Mouse (Mus musculus) intestine, postnatal 0 days (tissue): Measurements from ENCODE around the gene Ubtd2. TPM values are rescaled to one million over a fixed set of nuclear protein-coding genes. Genes with fewer than 3 reads are reported as not detected.

Source experiments
- ATAC-seq: fragments of 200-750 bp; cut with Nextera tagmentation; 2 replicates; pipeline ENCODE4 v1.8.0; 2017; ENCODE audit warnings: mild to moderate bottlenecking, moderate TSS enrichment, moderate library complexity
- H3K27ac ChIP-seq: fragments of 300-500 bp; sonication (generic); 2 replicates; pipeline ENCODE4 v1.5.1; 2014; ENCODE audit warnings: mild to moderate bottlenecking, low read depth, low read length, moderate library complexity
- H3K27me3 ChIP-seq: fragments of 300-500 bp; sonication (generic); replicated peaks from 2 replicates; pipeline ENCODE4 v1.6.1; 2014; ENCODE audit warnings: low read length, mixed read lengths; ENCODE audit not compliant: control insufficient read depth, insufficient read depth
- H3K36me3 ChIP-seq: fragments of 300-500 bp; sonication (generic); 2 replicates; pipeline ENCODE4 v1.6.1; 2014; ENCODE audit warnings: mild to moderate bottlenecking, moderate library complexity; ENCODE audit not compliant: control insufficient read depth, insufficient read depth
- H3K4me1 ChIP-seq: fragments of 300-500 bp; sonication (generic); replicated peaks from 2 replicates; pipeline ENCODE4 v1.6.1; 2014; ENCODE audit warnings: antibody characterized with exemption, low read length, mixed read lengths; ENCODE audit not compliant: control insufficient read depth, insufficient read depth
- H3K4me2 ChIP-seq: fragments of 300-500 bp; sonication (generic); replicated peaks from 2 replicates; pipeline ENCODE4 v1.6.1; 2014; ENCODE audit warnings: low read depth, mild to moderate bottlenecking, moderate library complexity
- H3K4me3 ChIP-seq: fragments of 300-500 bp; sonication (generic); 2 replicates; pipeline ENCODE4 v1.5.1; 2014; ENCODE audit warnings: low read depth, low read length
- H3K9ac ChIP-seq: fragments of 300-500 bp; sonication (generic); 2 replicates; pipeline ENCODE4 v1.6.1; 2014; ENCODE audit warnings: mild to moderate bottlenecking, low read depth, low read length
- H3K9me3 ChIP-seq: fragments of 300-500 bp; sonication (generic); 2 replicates; pipeline ENCODE4 v1.6.1; 2016; ENCODE audit warnings: mixed run types; ENCODE audit not compliant: control insufficient read depth
- CTCF ChIP-seq: sonication (generic); IDR thresholded peaks from 2 replicates; pipeline ENCODE4 v1.5.1; 2016; ENCODE audit warnings: low read depth, mild to moderate bottlenecking, control low read depth, antibody characterized with exemption, moderate library complexity
- whole genome bisulfite sequencing: fragments of 180-500 bp; shearing (Covaris S2); extraction: QIAGEN DNeasy Blood & Tissue Kit; methylation state at CpG from one replicate; pipeline ENCODE4 v1.1.7; 2014; 5-methylcytosine and 5-hydroxymethylcytosine counted together
- polyA plus RNA-seq: library from polyadenylated mRNA; unstranded; fragments of >200 nt; fragmentation: Nextera tagmentation; extraction: Ambion mirVana; gene quantifications from 2 replicates; pipeline ENCODE4 v1.2.1, GENCODE M21; 2015

Ubtd2 gene
- polyA plus RNA-seq, 1 experiment from 2014 or later = 7.9 TPM

DNA sequence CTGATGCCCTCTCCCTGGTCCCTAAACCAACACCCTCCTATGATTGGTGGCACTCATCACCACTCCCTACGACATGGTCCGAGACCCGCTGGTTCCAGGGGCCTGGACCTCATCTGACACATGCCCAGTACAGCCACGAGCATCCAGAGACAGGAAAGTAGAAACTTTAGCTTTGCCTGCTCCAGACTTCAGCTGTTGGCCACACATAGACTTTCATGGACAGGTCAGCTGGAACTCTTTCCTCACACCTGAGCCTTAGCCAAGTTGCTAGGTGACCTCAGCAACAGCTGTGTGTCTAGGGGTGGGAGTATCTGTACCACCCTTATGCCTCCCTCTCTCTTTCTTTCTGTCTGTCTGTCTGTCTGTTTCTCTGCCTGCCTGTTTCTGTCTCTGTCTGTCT is 93.1 kb downstream of the Ubtd2 start:
- Histone ChIP-seq H3K9me3 (no peaks in the 10 kb centered on the region), H3K9ac (no peak overlapping the region), H3K4me1 (0 out of 2 replicates have a peak, but pooled peaks cover 1% of the 10 kb centered on the region), H3K27me3 (no peaks in the 10 kb centered on the region), H3K4me2 (no peak overlapping the region), H3K27ac (no peak overlapping the region), H3K4me3 (no peak overlapping the region), H3K36me3 (peaks cover 3% of the 10 kb centered on the region; the same call in 1 of the 2 replicates)
- no peak for ATAC-seq
- TF ChIP-seq CTCF = no peak
- 82% methylated on average over 4 of the region's 4 CpGs for WGBS

DNA sequence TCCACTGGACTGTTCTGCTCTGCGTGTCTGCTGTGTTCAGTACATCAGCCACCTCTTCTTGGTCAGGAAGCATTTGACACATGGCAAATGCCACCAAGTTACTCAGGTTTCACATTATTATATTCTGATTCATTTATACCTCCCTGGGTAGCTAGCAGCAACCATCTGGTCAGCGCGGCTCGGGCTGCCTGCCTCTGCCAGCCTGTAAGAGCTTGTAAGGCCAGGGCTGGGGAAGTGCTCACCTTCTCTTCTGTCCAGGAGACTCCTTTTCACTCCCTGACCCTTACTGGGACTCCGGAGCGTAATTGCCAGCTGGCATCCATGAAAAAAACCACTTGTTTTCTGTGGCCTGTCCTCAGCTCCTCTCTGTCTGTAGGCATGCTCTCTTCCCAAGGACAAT is 94.1 kb downstream of the Ubtd2 start:
- Histone ChIP-seq H3K27me3 (no peaks in the 10 kb centered on the region), H3K9me3 (no peaks in the 10 kb centered on the region), H3K9ac (no peak overlapping the region), H3K4me3 (no peak overlapping the region), H3K4me1 (0 out of 2 replicates have a peak, but pooled peaks cover 4% of the 10 kb centered on the region), H3K27ac (no peak overlapping the region), H3K4me2 (no peak overlapping the region), H3K36me3 (peaks cover 3% of the 10 kb centered on the region; the same call in 1 of the 2 replicates)
- no peak for ATAC-seq
- TF ChIP-seq CTCF = no peak
- WGBS = 94% methylated on average over 6 of the region's 6 CpGs

DNA sequence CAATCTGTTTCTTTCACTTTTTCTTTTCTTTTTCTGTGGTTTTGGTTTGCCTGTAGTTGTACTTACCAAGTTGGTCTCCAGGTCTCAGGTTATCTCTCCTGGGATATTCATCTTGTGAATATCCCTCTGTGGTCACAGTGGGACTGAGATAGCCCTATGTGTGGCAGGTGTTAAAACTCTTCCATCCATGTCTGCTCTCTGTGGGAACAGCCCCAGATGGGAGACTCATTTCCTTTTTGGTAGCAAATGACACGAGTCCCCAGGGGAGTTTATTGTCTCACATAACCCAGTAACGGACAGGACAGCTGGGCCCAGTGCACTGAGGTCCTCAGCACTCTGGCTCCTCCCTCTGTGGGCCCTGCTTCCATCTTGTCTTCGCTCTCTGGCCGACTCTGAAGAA is 94.9 kb downstream of the Ubtd2 start:
- Histone ChIP-seq H3K9me3 (no peaks in the 10 kb centered on the region), H3K9ac (no peak overlapping the region), H3K4me3 (no peak overlapping the region), H3K4me1 (0 out of 2 replicates have a peak, but pooled peaks cover 6% of the 10 kb centered on the region), H3K27me3 (no peaks in the 10 kb centered on the region), H3K36me3 (peaks cover 3% of the 10 kb centered on the region; the same call in 1 of the 2 replicates), H3K27ac (no peak overlapping the region), H3K4me2 (no peak overlapping the region)
- ATAC-seq = no peak
- no peak for TF ChIP-seq CTCF
- 76% methylated on average over 4 of the region's 4 CpGs for WGBS

DNA sequence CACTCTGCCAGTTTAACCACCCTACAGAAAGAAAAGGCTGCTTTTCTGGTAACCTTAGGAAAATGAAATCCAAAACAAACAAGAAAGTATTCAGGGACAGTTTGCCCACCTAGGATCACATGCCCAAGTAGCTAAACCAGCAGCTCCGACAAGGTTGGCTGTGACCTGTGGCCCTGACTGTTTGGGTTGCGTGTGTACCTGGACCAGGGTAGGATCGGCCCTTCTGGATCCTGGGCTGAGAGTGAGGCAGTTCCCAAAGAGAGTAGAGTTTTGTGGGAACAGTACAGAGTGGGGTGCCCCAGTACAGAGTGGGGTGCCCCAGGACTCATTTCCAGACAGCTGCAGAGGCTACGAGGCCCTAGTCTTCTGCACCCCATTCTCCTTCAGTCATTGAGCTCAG is 95.9 kb downstream of the Ubtd2 start:
- peaks cover 3% of the 10 kb centered on the region; the same call in 1 of the 2 replicates for H3K36me3 ChIP-seq
- no peak overlapping the region for H3K4me2 ChIP-seq
- no peak overlapping the region for H3K9ac ChIP-seq
- H3K27ac ChIP-seq = no peak overlapping the region
- TF ChIP-seq CTCF = no peak
- no peak overlapping the region for H3K4me3 ChIP-seq
- H3K27me3 ChIP-seq = no peaks in the 10 kb centered on the region
- no peak for ATAC-seq
- 0 out of 2 replicates have a peak, but pooled peaks cover 10% of the 10 kb centered on the region for H3K4me1 ChIP-seq
- 87% methylated on average over 4 of the region's 4 CpGs for WGBS
- no peaks in the 10 kb centered on the region for H3K9me3 ChIP-seq

DNA sequence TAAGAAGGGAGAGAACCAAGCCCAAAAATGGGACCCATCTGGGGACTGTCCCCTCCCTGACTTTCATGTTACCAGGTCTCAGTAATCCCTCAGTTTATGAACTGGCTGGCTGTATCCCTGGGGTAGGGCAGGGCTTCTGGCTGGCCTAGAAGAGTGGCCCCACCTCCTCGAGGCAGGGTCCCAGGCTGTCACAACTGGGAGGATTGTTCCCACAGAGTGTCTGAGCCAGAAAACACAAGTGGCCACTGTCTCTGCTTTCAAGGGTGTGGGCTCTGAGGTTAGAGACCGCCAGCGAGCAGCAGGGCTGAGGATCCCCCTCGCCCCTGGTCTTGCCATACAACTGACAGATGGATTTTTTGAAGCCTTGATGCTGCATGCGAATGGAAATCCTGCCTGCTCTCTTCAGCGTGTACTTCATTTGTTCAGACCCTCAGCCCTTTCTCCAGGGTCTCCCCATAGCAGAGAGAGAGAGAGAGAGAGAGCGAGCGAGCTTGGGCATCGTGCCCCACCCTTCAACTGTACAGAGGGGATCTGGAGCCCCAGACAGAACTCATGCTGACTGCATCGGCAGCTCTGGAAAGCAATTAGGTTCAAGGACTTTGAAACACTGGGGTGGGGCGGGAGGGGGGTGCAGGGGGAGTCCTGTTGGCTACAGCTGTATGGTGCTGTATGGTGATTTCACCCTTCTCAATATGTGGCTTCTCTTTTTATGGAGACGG is 96.6 kb downstream of the Ubtd2 start:
- Histone ChIP-seq H3K27me3 (no peaks in the 10 kb centered on the region), H3K36me3 (peaks cover 3% of the 10 kb centered on the region; the same call in 1 of the 2 replicates), H3K9ac (no peak overlapping the region), H3K4me3 (no peak overlapping the region), H3K27ac (peak overlapping the region; percentile 7; the same call in 1 of the 2 replicates), H3K9me3 (no peaks in the 10 kb centered on the region), H3K4me2 (no peak overlapping the region), H3K4me1 (0 out of 2 replicates have a peak, but pooled peaks cover 10% of the 10 kb centered on the region)
- no peak for TF ChIP-seq CTCF
- ATAC-seq = no peak
- WGBS = 44% methylated on average over 12 of the region's 12 CpGs

DNA sequence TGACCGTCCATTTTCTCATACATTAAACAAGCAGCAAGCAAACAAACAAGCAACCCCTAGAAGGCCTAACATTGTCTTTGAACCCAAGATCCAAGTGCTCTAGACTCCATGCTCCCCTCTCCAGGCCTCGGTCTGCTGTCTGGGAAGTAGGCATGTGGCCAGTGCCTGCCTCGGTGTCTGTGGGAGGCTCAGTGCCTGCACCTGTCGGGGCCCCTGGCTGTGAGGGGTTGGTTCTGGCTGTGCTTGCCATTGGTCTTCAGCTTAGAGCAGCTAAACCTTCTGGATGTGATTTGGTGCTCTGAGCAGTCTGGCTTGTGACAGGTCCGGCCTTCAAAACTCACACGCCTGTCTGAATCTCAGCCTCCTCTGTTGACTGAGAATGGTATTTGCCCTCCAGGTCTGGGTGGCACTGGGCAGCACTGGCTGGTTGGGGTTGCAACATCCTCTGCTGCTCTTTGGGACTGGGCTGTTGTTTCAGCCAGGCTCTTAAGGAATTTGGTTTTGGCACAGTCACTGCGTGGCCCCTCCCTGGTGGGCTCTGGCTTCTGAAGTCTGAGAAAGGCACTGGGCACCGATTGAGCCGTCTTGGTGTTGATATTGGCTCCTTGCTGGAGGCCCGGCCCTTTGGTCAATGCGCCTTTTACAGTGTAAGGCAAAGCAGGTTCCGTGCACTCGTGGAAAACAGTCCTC is 97.4 kb downstream of the Ubtd2 start:
- H3K27me3 ChIP-seq = no peaks in the 10 kb centered on the region
- H3K36me3 ChIP-seq = no peaks in the 10 kb centered on the region
- H3K27ac ChIP-seq = peak overlapping the region; percentile 41; the same call in 1 of the 2 replicates
- TF ChIP-seq CTCF = no peak
- 48% methylated on average over 13 of the region's 13 CpGs for WGBS
- no peak overlapping the region for H3K4me3 ChIP-seq
- no peak overlapping the region for H3K9ac ChIP-seq
- no peak for ATAC-seq
- H3K9me3 ChIP-seq = no peaks in the 10 kb centered on the region
- no peak overlapping the region for H3K4me2 ChIP-seq
- H3K4me1 ChIP-seq = 0 out of 2 replicates have a peak, but pooled peaks cover 10% of the 10 kb centered on the region
